Mouse (Mus musculus): Measurements from ENCODE around the gene Ppp1r12a.

The Ppp1r12a gene

GRCm38 (mm10) chr10:108299828-108300227 lies 137.8 kb downstream of the Ppp1r12a start:
- no peak for DNase-seq (ENCODE audit: low read depth, low spot score)
- Histone ChIP-seq H3K27me3 (ENCODE audit: control insufficient read depth, insufficient read depth, low read length, poor library complexity, severe bottlenecking) (no peaks in the 10 kb centered on the region), H3K36me3 (ENCODE audit: control insufficient read depth, insufficient read depth, low read length, poor library complexity, severe bottlenecking) (no peaks in the 10 kb centered on the region)

GRCm38 (mm10) chr10:108300843-108301242 lies 138.8 kb downstream of the Ppp1r12a start:
- peak; percentile 73 for DNase-seq (ENCODE audit: low read depth, low spot score)
- Histone ChIP-seq H3K36me3 (ENCODE audit: control insufficient read depth, insufficient read depth, low read length, poor library complexity, severe bottlenecking) (no peaks in the 10 kb centered on the region), H3K27me3 (ENCODE audit: control insufficient read depth, insufficient read depth, low read length, poor library complexity, severe bottlenecking) (no peaks in the 10 kb centered on the region)

DNA sequence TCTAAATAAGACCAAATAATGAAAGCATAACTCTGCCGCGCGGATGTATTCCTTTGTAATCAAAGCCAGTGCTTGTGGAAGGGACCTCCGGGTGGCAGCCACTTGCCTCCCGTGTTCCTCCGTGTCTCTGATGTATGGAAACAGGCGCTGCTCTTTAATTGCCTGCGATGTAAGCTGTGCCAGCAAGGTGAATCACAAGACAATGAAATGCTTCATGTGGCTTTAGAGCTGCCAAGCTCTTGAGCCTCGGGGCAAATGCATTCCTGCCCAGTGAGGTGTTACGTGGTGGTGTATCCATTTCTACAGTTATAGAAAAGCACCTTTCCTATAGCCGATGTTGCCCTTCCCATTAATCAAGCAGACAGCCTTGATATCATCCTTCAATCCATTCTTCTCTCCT lies 145.8 kb downstream of the Ppp1r12a start:
- no peak for DNase-seq (ENCODE audit: low read depth, low spot score)
- H3K36me3 ChIP-seq (ENCODE audit: control insufficient read depth, insufficient read depth, low read length, poor library complexity, severe bottlenecking): no peaks in the 10 kb centered on the region
- no peaks in the 10 kb centered on the region for H3K27me3 ChIP-seq (ENCODE audit: control insufficient read depth, insufficient read depth, low read length, poor library complexity, severe bottlenecking)

DNA sequence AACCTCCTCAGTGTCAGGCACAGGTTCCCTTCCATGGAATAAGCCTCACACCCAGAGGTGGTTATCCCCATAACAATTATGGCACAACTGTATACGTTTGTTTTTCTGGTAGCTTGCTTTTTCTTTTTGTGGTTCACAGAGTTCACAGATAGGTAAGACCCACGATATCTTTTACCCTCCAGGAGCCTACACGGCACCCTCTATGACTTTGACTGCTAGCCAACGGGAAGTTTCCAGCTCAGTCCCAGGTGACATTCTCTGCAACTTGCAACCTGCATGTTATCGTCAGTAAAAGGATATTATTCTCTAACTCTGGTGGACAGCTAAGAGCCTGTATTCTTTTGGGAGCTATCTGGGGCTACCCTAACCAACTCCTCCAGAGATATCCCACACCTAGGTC lies 148.2 kb downstream of the Ppp1r12a start:
- no peaks in the 10 kb centered on the region for H3K36me3 ChIP-seq (ENCODE audit: control insufficient read depth, insufficient read depth, low read length, poor library complexity, severe bottlenecking)
- H3K27me3 ChIP-seq (ENCODE audit: control insufficient read depth, insufficient read depth, low read length, poor library complexity, severe bottlenecking): no peaks in the 10 kb centered on the region
- DNase-seq (ENCODE audit: low read depth, low spot score): no peak

- DNase-seq (ENCODE audit: low read depth, low spot score): no peak
- H3K27me3 ChIP-seq (ENCODE audit: control insufficient read depth, insufficient read depth, low read length, poor library complexity, severe bottlenecking): no peaks in the 10 kb centered on the region
- H3K36me3 ChIP-seq (ENCODE audit: control insufficient read depth, insufficient read depth, low read length, poor library complexity, severe bottlenecking): no peaks in the 10 kb centered on the region
These were observed 149.4 kb downstream of the Ppp1r12a start for GRCm38 (mm10) chr10:108311396-108311795.

- DNase-seq (ENCODE audit: low read depth, low spot score): no peak
- Histone ChIP-seq H3K36me3 (ENCODE audit: control insufficient read depth, insufficient read depth, low read length, poor library complexity, severe bottlenecking) (no peaks in the 10 kb centered on the region), H3K27me3 (ENCODE audit: control insufficient read depth, insufficient read depth, low read length, poor library complexity, severe bottlenecking) (no peaks in the 10 kb centered on the region)
These were observed 151.9 kb downstream of the Ppp1r12a start for GRCm38 (mm10) chr10:108313845-108314244.

- DNase-seq (ENCODE audit: low read depth, low spot score): no peak
- no peaks in the 10 kb centered on the region for H3K27me3 ChIP-seq (ENCODE audit: control insufficient read depth, insufficient read depth, low read length, poor library complexity, severe bottlenecking)
- no peaks in the 10 kb centered on the region for H3K36me3 ChIP-seq (ENCODE audit: control insufficient read depth, insufficient read depth, low read length, poor library complexity, severe bottlenecking)
These were observed 152.4 kb downstream of the Ppp1r12a start for GRCm38 (mm10) chr10:108314396-108314795.

GRCm38 (mm10) chr10:108315236-108315635 lies 153.2 kb downstream of the Ppp1r12a start:
- no peaks in the 10 kb centered on the region for H3K36me3 ChIP-seq (ENCODE audit: control insufficient read depth, insufficient read depth, low read length, poor library complexity, severe bottlenecking)
- DNase-seq (ENCODE audit: low read depth, low spot score): no peak
- H3K27me3 ChIP-seq (ENCODE audit: control insufficient read depth, insufficient read depth, low read length, poor library complexity, severe bottlenecking): no peaks in the 10 kb centered on the region

GRCm38 (mm10) chr10:108328356-108328755 lies 166.4 kb downstream of the Ppp1r12a start:
- DNase-seq (ENCODE audit: low read depth, low spot score): no peak
- Histone ChIP-seq H3K36me3 (ENCODE audit: control insufficient read depth, insufficient read depth, low read length, poor library complexity, severe bottlenecking) (no peaks in the 10 kb centered on the region), H3K27me3 (ENCODE audit: control insufficient read depth, insufficient read depth, low read length, poor library complexity, severe bottlenecking) (no peaks in the 10 kb centered on the region; the same call in 1 of the 2 replicates)

GRCm38 (mm10) chr10:108328983-108329382 lies 167.0 kb downstream of the Ppp1r12a start:
- no peaks in the 10 kb centered on the region; the same call in none of the 2 replicates for H3K27me3 ChIP-seq (ENCODE audit: control insufficient read depth, insufficient read depth, low read length, poor library complexity, severe bottlenecking)

DNA sequence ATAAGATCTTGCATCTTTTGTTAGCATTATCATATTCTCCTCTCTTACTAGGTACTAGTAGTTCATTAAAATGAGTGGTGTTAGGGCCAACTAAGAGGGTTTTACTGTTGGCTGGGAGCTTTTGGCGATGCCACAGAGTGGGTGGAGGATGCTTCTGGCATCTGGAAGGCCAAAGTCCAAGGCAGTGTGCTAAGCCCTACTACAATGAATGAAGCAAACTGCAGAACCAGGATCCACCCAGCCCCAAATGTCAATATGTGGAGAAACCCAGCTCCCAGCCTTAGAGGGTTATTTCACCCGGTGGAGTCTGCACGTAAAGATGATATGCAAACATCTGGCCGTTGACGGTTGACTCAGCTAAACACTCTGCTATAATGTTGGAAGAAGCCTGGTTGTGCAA lies 167.8 kb downstream of the Ppp1r12a start:
- Histone ChIP-seq H3K36me3 (ENCODE audit: control insufficient read depth, insufficient read depth, low read length, poor library complexity, severe bottlenecking) (no peaks in the 10 kb centered on the region), H3K27me3 (ENCODE audit: control insufficient read depth, insufficient read depth, low read length, poor library complexity, severe bottlenecking) (no peaks in the 10 kb centered on the region; the same call in none of the 2 replicates)
- DNase-seq (ENCODE audit: low read depth, low spot score): no peak

More at GRCm38 (mm10) chr10:108328983-108329382, 167.0 kb downstream of the Ppp1r12a start:
- H3K36me3 ChIP-seq (ENCODE audit: control insufficient read depth, insufficient read depth, low read length, poor library complexity, severe bottlenecking): no peaks in the 10 kb centered on the region
- DNase-seq (ENCODE audit: low read depth, low spot score): no peak

- no peak for DNase-seq (ENCODE audit: low read depth, low spot score)
- H3K36me3 ChIP-seq (ENCODE audit: control insufficient read depth, insufficient read depth, low read length, poor library complexity, severe bottlenecking): no peaks in the 10 kb centered on the region
- H3K27me3 ChIP-seq (ENCODE audit: control insufficient read depth, insufficient read depth, low read length, poor library complexity, severe bottlenecking): no peaks in the 10 kb centered on the region; the same call in none of the 2 replicates
These were observed 169.0 kb downstream of the Ppp1r12a start for GRCm38 (mm10) chr10:108330964-108331363.

GRCm38 (mm10) chr10:108331784-108332561 lies 170.0 kb downstream of the Ppp1r12a start, which contains the start of gene Pawr:
Gene Pawr (plus strand): TSS chr10:108332121.
- DNase-seq (ENCODE audit: low read depth, low spot score): peak; percentile 48
- Histone ChIP-seq H3K27me3 (ENCODE audit: control insufficient read depth, insufficient read depth, low read length, poor library complexity, severe bottlenecking) (no peaks in the 10 kb centered on the region; the same call in none of the 2 replicates), H3K36me3 (ENCODE audit: control insufficient read depth, insufficient read depth, low read length, poor library complexity, severe bottlenecking) (no peaks in the 10 kb centered on the region)

- Histone ChIP-seq H3K27me3 (ENCODE audit: control insufficient read depth, insufficient read depth, low read length, poor library complexity, severe bottlenecking) (no peaks in the 10 kb centered on the region; the same call in none of the 2 replicates), H3K36me3 (ENCODE audit: control insufficient read depth, insufficient read depth, low read length, poor library complexity, severe bottlenecking) (no peaks in the 10 kb centered on the region)
- peak; percentile 6 for DNase-seq (ENCODE audit: low read depth, low spot score)
These were observed 170.9 kb downstream of the Ppp1r12a start for GRCm38 (mm10) chr10:108332571-108333541.

GRCm38 (mm10) chr10:108333642-108334041 lies 171.6 kb downstream of the Ppp1r12a start:
- DNase-seq (ENCODE audit: low read depth, low spot score): peak; percentile 8
- no peaks in the 10 kb centered on the region for H3K36me3 ChIP-seq (ENCODE audit: control insufficient read depth, insufficient read depth, low read length, poor library complexity, severe bottlenecking)
- no peaks in the 10 kb centered on the region; the same call in none of the 2 replicates for H3K27me3 ChIP-seq (ENCODE audit: control insufficient read depth, insufficient read depth, low read length, poor library complexity, severe bottlenecking)

Data from splenic B cell, adult 2 months (primary cell).